Comparison of ENCODE assay signal across 11 mouse cellular contexts in genomic region chr2:27373349-27373748, GRCm38 (mm10). TPM values are rescaled to one million over a fixed set of nuclear protein-coding genes. Genes with fewer than 3 reads are reported as not detected.
DNase-seq lines count a peak whose midpoint lies in the region; ATAC-seq and TF ChIP-seq lines count a peak whose summit lies in the region.
"Had no signal": no experiment of that assay in that cellular context is flagged by ENCODE, and none has a peak within 500 bp of the region (broad histone marks: within the 10 kb centered on the region; RNA-seq: fewer than 3 reads in every experiment).

No protein-coding gene starts in this region.

- TF ChIP-seq EP300 in heart, postnatal 0 days (IDR thresholded peaks at IDR 0.05; ENCODE audit: low read depth), result no peak

- H3K4me2 ChIP-seq in heart, postnatal 0 days (ENCODE audit: low read depth, low read length), result no peak overlapping the region; the same call in 1 of the 2 replicates
- H3K4me2 ChIP-seq: midbrain, embryonic 13.5 days had no signal

- peaks cover 8% of the 10 kb centered on the region; the same call in 1 of the 2 replicates for H3K4me1 ChIP-seq in spleen, adult 2 months (ENCODE audit: control insufficient read depth, insufficient read depth, insufficient read length)
- peaks cover 12% of the 10 kb centered on the region; the same call in 1 of the 2 replicates for H3K4me1 ChIP-seq in heart, postnatal 0 days (ENCODE audit: control insufficient read depth, insufficient read depth)

- peak; percentile 73 for ATAC-seq in heart, postnatal 0 days (ENCODE audit: insufficient read depth, low read depth)
- ATAC-seq: CD4-positive, CD25-positive, alpha-beta regulatory T cell, adult 4 months; midbrain, embryonic 13.5 days had no signal

- no peak for DNase-seq in spleen, adult 2 months (ENCODE audit: low read depth in 1 of 2, low spot score in 2 of 2)
- no peak for DNase-seq in spleen, postnatal 10 days (ENCODE audit: low spot score in 2 of 2)
- DNase-seq in heart, adult 18-20 months, result peak; percentile 46 to 61
- peak; percentile 39 for DNase-seq in heart, postnatal 0 days (ENCODE audit: low spot score)
- no peak for DNase-seq in gastrocnemius, postnatal 4 days (ENCODE audit: low spot score in 2 of 2)
- no peak for DNase-seq in B cell, adult 2 months
- no peak for DNase-seq in layer of hippocampus, adult 18-20 months (ENCODE audit: low spot score in 2 of 2)
- DNase-seq in thymus, postnatal 36 days, result no peak
- DNase-seq: lung, postnatal 14 days had no signal

- no peaks in the 10 kb centered on the region for H3K27me3 ChIP-seq in spleen, adult 2 months (ENCODE audit: control insufficient read depth, insufficient read depth, low read length)
- no peaks in the 10 kb centered on the region for H3K27me3 ChIP-seq in heart, postnatal 0 days (ENCODE audit: control insufficient read depth, insufficient read depth, low read length)
- H3K27me3 ChIP-seq: midbrain, embryonic 13.5 days had no signal

- peaks cover 4% of the 10 kb centered on the region; the same call in 1 of the 2 replicates for H3K36me3 ChIP-seq in spleen, adult 2 months (ENCODE audit: control insufficient read depth, insufficient read depth, low read length)
- H3K36me3 ChIP-seq in heart, postnatal 0 days (replicated peaks; ENCODE audit: control insufficient read depth, insufficient read depth, low read length), result no peaks in the 10 kb centered on the region
- H3K36me3 ChIP-seq: midbrain, embryonic 13.5 days had no signal

- 75% methylated on average over 12 of the region's 12 CpGs for WGBS in spleen, adult 2 months
- WGBS in heart, postnatal 0 days, result 11% methylated on average over 12 of the region's 12 CpGs

- no peak overlapping the region for H3K4me3 ChIP-seq in spleen, adult 2 months (ENCODE audit: extremely low read depth, insufficient read depth, insufficient read length)
- H3K4me3 ChIP-seq in heart, postnatal 0 days (ENCODE audit: low read depth, low read length), result no peak overlapping the region
- H3K4me3 ChIP-seq: midbrain, embryonic 13.5 days had no signal

- H3K9ac ChIP-seq in heart, postnatal 0 days (replicated peaks; ENCODE audit: low read depth, low read length), result no peak overlapping the region
- H3K9ac ChIP-seq: midbrain, embryonic 13.5 days had no signal

- TF ChIP-seq POLR2A in spleen, adult 2 months (IDR thresholded peaks at IDR 0.05; ENCODE audit: low read depth, low read length), result no peak

- TF ChIP-seq CTCF in spleen, adult 2 months (IDR thresholded peaks at IDR 0.05; ENCODE audit: extremely low read depth, insufficient read depth, insufficient read length, insufficient replicate concordance), result no peak
- no peak for TF ChIP-seq CTCF in heart, postnatal 0 days (IDR thresholded peaks at IDR 0.05; ENCODE audit: low read depth)

- H3K27ac ChIP-seq in spleen, adult 2 months (ENCODE audit: insufficient read depth, low read length), result peak overlapping the region; percentile 41
- H3K27ac ChIP-seq in heart, postnatal 0 days (ENCODE audit: low read depth), result no peak overlapping the region
- H3K27ac ChIP-seq: midbrain, embryonic 13.5 days had no signal

- no peaks in the 10 kb centered on the region for H3K9me3 ChIP-seq in heart, postnatal 0 days (replicated peaks; ENCODE audit: control insufficient read depth, low read length)
- H3K9me3 ChIP-seq: midbrain, embryonic 13.5 days had no signal

RNA-seq across cellular contexts. Expression of gene Vav2, which starts 53.5 kb away (rescaled TPM):
- 53.8 and 67.1 TPM in 2 replicates for polyA plus RNA-seq in spleen, adult 2 months (2012; rRNA removed)
- total RNA-seq in heart, adult 18-20 months (2021), result 10 to 100 TPM; 10.2 to 13.1 TPM
- total RNA-seq in heart, postnatal 0 days (2014; rRNA removed; ENCODE audit: low replicate concordance), result 15.6 and 16.8 TPM in 2 replicates
- polyA plus RNA-seq in heart, postnatal 0 days (2015; fragmentation: Nextera tagmentation; extraction: Ambion mirVana), result 2.3 and 2.4 TPM in 2 replicates
- total RNA-seq in gastrocnemius, postnatal 4 days (2021), result 10 to 100 TPM; 11.2 to 11.6 TPM
- total RNA-seq in layer of hippocampus, adult 18-20 months (2021), result 1 to 10 TPM; 7.8 to 9.2 TPM

Comparison
In these comparisons a context has a peak if more than half of its experiments do, and no peak if none do; other contexts are left out.
1. DNase-seq: peak in heart, adult 18-20 months (2 of 2) and heart, postnatal 0 days (single experiment); none in spleen, adult 2 months (0 of 2), spleen, postnatal 10 days (0 of 2), gastrocnemius, postnatal 4 days (0 of 2), B cell, adult 2 months (0 of 2), layer of hippocampus, adult 18-20 months (0 of 2) and thymus, postnatal 36 days (0 of 2).